10 mouse cellular contexts compared by ENCODE assay signal in the genomic region with DNA sequence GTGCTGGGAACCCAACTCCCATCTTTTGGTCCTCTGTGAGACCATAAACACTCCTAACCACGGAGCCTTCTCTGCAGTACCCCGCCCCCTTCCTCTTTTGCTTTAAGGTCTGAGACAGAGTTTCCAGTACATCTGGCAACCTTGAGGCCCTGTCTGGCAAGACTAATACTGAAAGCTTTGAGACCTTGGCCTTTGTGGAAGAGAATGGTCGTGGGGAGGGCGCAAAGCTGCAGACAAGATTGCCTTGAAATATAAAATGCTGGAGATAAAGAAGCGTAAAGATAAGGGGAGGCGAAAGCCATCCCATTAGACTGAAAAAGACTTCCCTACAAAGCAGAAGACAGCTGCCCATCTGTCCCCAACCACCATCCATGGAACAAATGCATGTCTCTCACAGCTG. TPM values are rescaled to one million over a fixed set of nuclear protein-coding genes. Genes with fewer than 3 reads are reported as not detected.
DNase-seq lines count a peak whose midpoint lies in the region; ATAC-seq and TF ChIP-seq lines count a peak whose summit lies in the region.
"Had no signal": no experiment of that assay in that cellular context is flagged by ENCODE, and none has a peak within 500 bp of the region (broad histone marks: within the 10 kb centered on the region; RNA-seq: fewer than 3 reads in every experiment).

No protein-coding gene starts in this region.

- no peak overlapping the region for H3K27ac ChIP-seq in forebrain, embryonic 13.5 days
- H3K27ac ChIP-seq in liver, embryonic 12.5 days = no peak overlapping the region
- no peak overlapping the region for H3K27ac ChIP-seq in cerebellum, adult 2 months (ENCODE audit: insufficient read depth, low read length)
- H3K27ac ChIP-seq: kidney, embryonic 15.5 days had no signal

- peak overlapping the region; percentile 83 for H3K4me2 ChIP-seq in forebrain, embryonic 13.5 days
- peak overlapping the region; percentile 90 for H3K4me2 ChIP-seq in liver, embryonic 12.5 days

- H3K36me3 ChIP-seq in erythroblast, embryonic 14.5 days (ENCODE audit: control insufficient read depth) = peaks cover 17% of the 10 kb centered on the region; the same call in 1 of the 2 replicates
- 0 out of 2 replicates have a peak, but pooled peaks cover 7% of the 10 kb centered on the region for H3K36me3 ChIP-seq in forebrain, embryonic 13.5 days (ENCODE audit: poor library complexity, severe bottlenecking)
- H3K36me3 ChIP-seq in liver, embryonic 12.5 days = 0 out of 2 replicates have a peak, but pooled peaks cover 9% of the 10 kb centered on the region
- H3K36me3 ChIP-seq: kidney, embryonic 15.5 days had no signal

- DNase-seq in 416B (ENCODE audit: low read depth) = peak; percentile 68
- DNase-seq in retina, postnatal 1 day = no peak
- no peak for DNase-seq in cerebellum, adult 2 months
- DNase-seq in adipocyte (ENCODE audit: low spot score) = no peak

- 0 out of 2 replicates have a peak overlapping the region, but pooled peaks have one; percentile 80 for H3K9ac ChIP-seq in forebrain, embryonic 13.5 days
- peak overlapping the region; percentile 82; the same call in 1 of the 2 replicates for H3K9ac ChIP-seq in liver, embryonic 12.5 days

- no peak for TF ChIP-seq CTCF in cerebellum, adult 2 months (IDR thresholded peaks at IDR 0.05; ENCODE audit: borderline replicate concordance, insufficient read depth, low read depth, low read length)

- no peak for ATAC-seq in erythroblast, adult 5-6 weeks (replicated peaks; ENCODE audit: low FRiP score, poor library complexity, severe bottlenecking)
- no peak for ATAC-seq in forebrain, embryonic 13.5 days
- no peak for ATAC-seq in liver, embryonic 12.5 days

- no peak for TF ChIP-seq POLR2A in cerebellum, adult 2 months (IDR thresholded peaks at IDR 0.05; ENCODE audit: borderline replicate concordance, insufficient read depth, low read length)

- 86% methylated on average over 6 of the region's 6 CpGs for WGBS in forebrain, embryonic 13.5 days
- 41% methylated on average over 6 of the region's 6 CpGs for WGBS in liver, embryonic 12.5 days (ENCODE audit: insufficient replicate concordance)
- 79% methylated on average over 6 of the region's 6 CpGs for WGBS in cerebellum, adult 2 months

- H3K4me3 ChIP-seq in erythroblast, embryonic 14.5 days (replicated peaks) = peak overlapping the region; percentile 85
- H3K4me3 ChIP-seq in forebrain, embryonic 13.5 days = peak overlapping the region; percentile 67; the same call in 1 of the 2 replicates
- 0 out of 2 replicates have a peak overlapping the region, but pooled peaks have one; percentile 68 for H3K4me3 ChIP-seq in liver, embryonic 12.5 days
- H3K4me3 ChIP-seq in cerebellum, adult 2 months (replicated peaks; ENCODE audit: insufficient read depth, low read depth, low read length) = no peak overlapping the region

- no peaks in the 10 kb centered on the region for H3K27me3 ChIP-seq in erythroblast, embryonic 14.5 days (ENCODE audit: control insufficient read depth)
- H3K27me3 ChIP-seq in forebrain, embryonic 13.5 days = no peaks in the 10 kb centered on the region
- H3K27me3 ChIP-seq in liver, embryonic 12.5 days (replicated peaks) = no peaks in the 10 kb centered on the region
- no peaks in the 10 kb centered on the region for H3K27me3 ChIP-seq in cerebellum, adult 2 months (ENCODE audit: control insufficient read depth, insufficient read depth, low read length)
- H3K27me3 ChIP-seq: kidney, embryonic 15.5 days had no signal

- peaks cover 46% of the 10 kb centered on the region for H3K4me1 ChIP-seq in erythroblast, embryonic 14.5 days (ENCODE audit: control insufficient read depth)
- peaks cover 26% of the 10 kb centered on the region for H3K4me1 ChIP-seq in forebrain, embryonic 13.5 days
- H3K4me1 ChIP-seq in liver, embryonic 12.5 days = peaks cover 69% of the 10 kb centered on the region
- peaks cover 4% of the 10 kb centered on the region; the same call in 1 of the 2 replicates for H3K4me1 ChIP-seq in cerebellum, adult 2 months (ENCODE audit: control insufficient read depth, insufficient read depth, low read length)

- H3K9me3 ChIP-seq in erythroblast, embryonic 14.5 days (ENCODE audit: control insufficient read depth, low read length) = no peaks in the 10 kb centered on the region
- H3K9me3 ChIP-seq in forebrain, embryonic 13.5 days (replicated peaks) = no peaks in the 10 kb centered on the region
- no peaks in the 10 kb centered on the region for H3K9me3 ChIP-seq in liver, embryonic 12.5 days (replicated peaks)
- H3K9me3 ChIP-seq: kidney, embryonic 15.5 days had no signal

RNA-seq across cellular contexts. Expression of gene Fdxr, which starts 1.3 kb away (rescaled TPM):
- polyA plus RNA-seq in erythroblast, embryonic 14.5 days (2012) = 1.3 and 1.5 TPM in 2 replicates
- 4.2 TPM in 1 of 2 replicates, not detected in the other for total RNA-seq in erythroblast, adult 5-6 weeks (2015; ENCODE audit: low replicate concordance)
- 2.9 TPM in 1 of 2 replicates, not detected in the other for total RNA-seq in erythroblast, adult 5-6 weeks (2017; ENCODE audit: low replicate concordance)
- polyA plus RNA-seq in forebrain, embryonic 13.5 days (2015; fragmentation: Nextera tagmentation; extraction: Ambion mirVana) = 19.7 and 20.5 TPM in 2 replicates
- polyA plus RNA-seq in liver, embryonic 12.5 days (2016; fragmentation: Nextera tagmentation; extraction: Ambion mirVana) = 17.1 and 17.8 TPM in 2 replicates
- polyA plus RNA-seq in cerebellum, adult 2 months (2012; rRNA removed) = 53.5 and 56.8 TPM in 2 replicates

RNA-seq across cellular contexts. Expression of gene Grin2c, which starts 8.5 kb away (rescaled TPM):
- 0.01 TPM in 2 replicates for polyA plus RNA-seq in erythroblast, embryonic 14.5 days (2012)
- not detected in 2 replicates for total RNA-seq in erythroblast, adult 5-6 weeks (2015; ENCODE audit: low replicate concordance)
- not detected in 2 replicates for total RNA-seq in erythroblast, adult 5-6 weeks (2017; ENCODE audit: low replicate concordance)
- 0.04 TPM in 1 of 2 replicates, not detected in the other for polyA plus RNA-seq in forebrain, embryonic 13.5 days (2015; fragmentation: Nextera tagmentation; extraction: Ambion mirVana)
- polyA plus RNA-seq in liver, embryonic 12.5 days (2016; fragmentation: Nextera tagmentation; extraction: Ambion mirVana) = 0.51 and 0.62 TPM in 2 replicates
- 249 and 283 TPM in 2 replicates for polyA plus RNA-seq in cerebellum, adult 2 months (2012; rRNA removed)
- total RNA-seq: megakaryocyte progenitor cell, adult 5-6 weeks had no signal
- polyA plus RNA-seq: kidney, embryonic 15.5 days had no signal

RNA-seq across cellular contexts. Expression of gene Fads6, which starts 22.0 kb away (rescaled TPM):
- polyA plus RNA-seq in erythroblast, embryonic 14.5 days (2012) = 0.01 TPM in 1 of 2 replicates, not detected in the other
- 0.21 TPM in 1 of 2 replicates, not detected in the other for total RNA-seq in erythroblast, adult 5-6 weeks (2015; ENCODE audit: low replicate concordance)
- total RNA-seq in erythroblast, adult 5-6 weeks (2017; ENCODE audit: low replicate concordance) = 0.26 and 0.84 TPM in 2 replicates
- polyA plus RNA-seq in forebrain, embryonic 13.5 days (2015; fragmentation: Nextera tagmentation; extraction: Ambion mirVana) = 0.23 and 0.39 TPM in 2 replicates
- polyA plus RNA-seq in liver, embryonic 12.5 days (2016; fragmentation: Nextera tagmentation; extraction: Ambion mirVana) = 2.2 and 2.4 TPM in 2 replicates
- 57.3 and 63.7 TPM in 2 replicates for polyA plus RNA-seq in cerebellum, adult 2 months (2012; rRNA removed)

RNA-seq across cellular contexts. Expression of gene Otop2, which starts 31.5 kb away (rescaled TPM):
- polyA plus RNA-seq in erythroblast, embryonic 14.5 days (2012) = not detected in 2 replicates
- total RNA-seq in erythroblast, adult 5-6 weeks (2015; ENCODE audit: low replicate concordance) = not detected in 2 replicates
- total RNA-seq in erythroblast, adult 5-6 weeks (2017; ENCODE audit: low replicate concordance) = not detected in 2 replicates
- not detected in 2 replicates for polyA plus RNA-seq in forebrain, embryonic 13.5 days (2015; fragmentation: Nextera tagmentation; extraction: Ambion mirVana)
- not detected in 2 replicates for polyA plus RNA-seq in liver, embryonic 12.5 days (2016; fragmentation: Nextera tagmentation; extraction: Ambion mirVana)
- 0.65 and 0.97 TPM in 2 replicates for polyA plus RNA-seq in cerebellum, adult 2 months (2012; rRNA removed)
- total RNA-seq: megakaryocyte progenitor cell, adult 5-6 weeks had no signal

RNA-seq across cellular contexts. Expression of gene Ush1g, which starts 46.3 kb away (rescaled TPM):
- not detected in 2 replicates for polyA plus RNA-seq in erythroblast, embryonic 14.5 days (2012)
- total RNA-seq in erythroblast, adult 5-6 weeks (2015; ENCODE audit: low replicate concordance) = not detected in 2 replicates
- total RNA-seq in erythroblast, adult 5-6 weeks (2017; ENCODE audit: low replicate concordance) = not detected in 2 replicates
- polyA plus RNA-seq in forebrain, embryonic 13.5 days (2015; fragmentation: Nextera tagmentation; extraction: Ambion mirVana) = not detected in 2 replicates
- 0.25 and 0.32 TPM in 2 replicates for polyA plus RNA-seq in liver, embryonic 12.5 days (2016; fragmentation: Nextera tagmentation; extraction: Ambion mirVana)
- polyA plus RNA-seq in cerebellum, adult 2 months (2012; rRNA removed) = 1.4 TPM in 2 replicates
- total RNA-seq: megakaryocyte progenitor cell, adult 5-6 weeks had no signal
- polyA plus RNA-seq: kidney, embryonic 15.5 days had no signal

Comparison
In these comparisons a context has a peak if more than half of its experiments do, and no peak if none do; other contexts are left out.
1. RNA of gene Grin2c, which starts 8.5 kb away (polyA plus RNA-seq): 249 to 283 TPM in cerebellum, adult 2 months; 0.51 to 0.62 TPM in liver, embryonic 12.5 days, 0.04 TPM in forebrain, embryonic 13.5 days and 0.01 TPM in erythroblast, embryonic 14.5 days; every median in the first group is over 100 times any median in the second.
2. RNA of gene Fads6, which starts 22.0 kb away (polyA plus RNA-seq): 57.3 to 63.7 TPM in cerebellum, adult 2 months; 2.2 to 2.4 TPM in liver, embryonic 12.5 days, 0.23 to 0.39 TPM in forebrain, embryonic 13.5 days and 0.01 TPM in erythroblast, embryonic 14.5 days; every median in the first group is over 10 times any median in the second.